Mouse (Mus musculus) embryonic fibroblast, embryonic 13.5 days (primary cell): ENCODE data around the gene Tigit.

Experiments
- CTCF ChIP-seq: IDR thresholded peaks from 2 replicates; pipeline ENCODE4 v1.5.1; 2011; ENCODE audit warnings: mild to moderate bottlenecking, control low read depth, low read length, moderate library complexity, borderline replicate concordance; ENCODE audit not compliant: insufficient read depth
- POLR2A ChIP-seq: IDR thresholded peaks from 2 replicates; pipeline ENCODE4 v1.6.1; 2011; ENCODE audit warnings: low read depth, mild to moderate bottlenecking, control low read depth, low read length, moderate library complexity

DNA sequence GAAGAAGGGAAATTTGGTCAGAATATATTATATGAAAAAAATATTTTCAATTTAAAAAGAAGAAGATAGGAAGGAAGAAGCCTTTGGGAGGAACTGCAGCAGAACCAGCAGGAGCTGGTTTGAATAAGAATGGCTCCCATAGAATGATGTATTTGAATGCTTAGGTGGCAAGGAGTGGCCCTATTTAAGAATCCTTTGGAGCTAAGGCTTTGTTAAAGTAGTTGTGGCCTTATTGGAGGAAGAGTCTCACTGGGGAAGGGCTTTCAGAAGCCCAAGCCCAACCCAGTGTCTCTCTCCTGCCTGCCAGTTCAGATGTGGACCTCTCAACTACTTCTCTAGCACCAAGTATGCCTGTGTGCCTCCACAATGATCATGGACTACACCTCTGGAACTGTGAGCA lies 56.9 kb downstream of the Tigit start:
- TF ChIP-seq CTCF = no peak
- no peak for TF ChIP-seq POLR2A
